16 mouse cellular contexts compared by ENCODE assay signal in the genomic region with DNA sequence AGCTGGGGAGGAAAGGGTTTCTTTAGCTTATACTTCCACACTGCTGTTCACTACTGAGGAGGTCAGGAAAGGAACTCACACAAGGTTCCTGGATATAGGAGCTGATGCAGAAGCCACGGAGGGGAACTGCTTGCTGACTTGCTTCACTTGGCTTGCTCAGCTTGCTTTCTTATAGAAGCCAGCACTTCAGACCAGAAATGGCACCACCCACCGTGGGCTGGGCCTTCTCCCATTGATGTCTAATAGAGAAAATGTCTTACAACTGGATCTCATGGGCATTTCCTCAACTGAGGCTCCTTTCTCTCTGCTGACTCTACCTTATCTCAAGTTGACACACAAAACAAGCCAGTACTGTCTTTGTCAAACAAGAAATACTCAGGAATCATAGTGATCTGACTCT.
"Had no signal": no experiment of that assay in that cellular context is flagged by ENCODE, and none has a peak within 500 bp of the region (broad histone marks: within the 10 kb centered on the region; RNA-seq: fewer than 3 reads in every experiment).

No protein-coding gene starts in this region.

- DNase-seq: kidney, adult 18-20 months; kidney, postnatal 10 days; kidney, postnatal 4 days; lung, embryonic 14.5 days; lung, postnatal 10 days; retina, postnatal 1 day; right cerebral cortex, postnatal 25 days; thymus, adult 18-20 months; thymus, postnatal 14 days had no signal

- H3K9ac ChIP-seq: intestine, embryonic 15.5 days; liver, embryonic 15.5 days; lung, embryonic 14.5 days; midbrain, embryonic 12.5 days; neural tube, embryonic 13.5 days had no signal

- ATAC-seq: intestine, embryonic 15.5 days; midbrain, embryonic 16.5 days had no signal

- H3K4me1 ChIP-seq: intestine, embryonic 15.5 days; limb, embryonic 10.5 days; midbrain, embryonic 12.5 days; neural tube, embryonic 13.5 days had no signal

- H3K4me3 ChIP-seq: intestine, embryonic 15.5 days; layer of hippocampus, adult 2 months; limb, embryonic 10.5 days; liver, embryonic 15.5 days; midbrain, embryonic 12.5 days; neural tube, embryonic 13.5 days had no signal

- H3K4me2 ChIP-seq: intestine, embryonic 15.5 days; liver, embryonic 15.5 days; lung, embryonic 14.5 days; midbrain, embryonic 12.5 days; neural tube, embryonic 13.5 days had no signal

- H3K9me3 ChIP-seq: intestine, embryonic 15.5 days; limb, embryonic 10.5 days; liver, embryonic 15.5 days; midbrain, embryonic 12.5 days; neural tube, embryonic 13.5 days had no signal

- H3K36me3 ChIP-seq: intestine, embryonic 15.5 days; midbrain, embryonic 12.5 days; neural tube, embryonic 13.5 days had no signal

- H3K27ac ChIP-seq: intestine, embryonic 15.5 days; layer of hippocampus, adult 2 months; limb, embryonic 10.5 days; liver, embryonic 15.5 days; midbrain, embryonic 12.5 days; neural tube, embryonic 13.5 days had no signal

- H3K27me3 ChIP-seq: intestine, embryonic 15.5 days; liver, embryonic 15.5 days; midbrain, embryonic 12.5 days; neural tube, embryonic 13.5 days had no signal
